Mouse (Mus musculus) adrenal gland, adult 2 months (tissue): ENCODE data around the gene Asic1. TPM values are rescaled to one million over a fixed set of nuclear protein-coding genes. Genes with fewer than 3 reads are reported as not detected.

Experiments
- polyA plus RNA-seq: library from polyadenylated mRNA; depleted of rRNA; stranded (reverse); fragments of >200 nt; gene quantifications from 2 replicates; pipeline ENCODE4 v1.2.3, GENCODE M21; 2012; rRNA removed
- total RNA-seq, 2 experiments: library from RNA; stranded (reverse); gene quantifications; 2 replicates each; pipeline ENCODE4 v1.2.3; 2021

Gene Asic1
- total and polyA plus RNA-seq, 3 experiments: 0.37 to 0.72 (median 0.59) TPM

Other genes with a start within 250 kb of the Asic1 start
- gene Nckap5l, start 212.6 kb upstream of the Asic1 start, total RNA-seq: 10 to 100 TPM; 16.8 to 20.4 TPM
- 35.2 and 43.9 TPM in 2 replicates for gene Nckap5l, start 212.6 kb upstream of the Asic1 start, polyA plus RNA-seq
- gene Bcdin3d, start 195.6 kb upstream of the Asic1 start, total RNA-seq: 1 to 10 TPM; 4.5 to 6.4 TPM
- 3.3 and 4.7 TPM in 2 replicates for gene Bcdin3d, start 195.6 kb upstream of the Asic1 start, polyA plus RNA-seq
- 10 to 100 TPM; 32.2 to 33.3 TPM for gene Faim2, start 142.2 kb upstream of the Asic1 start, total RNA-seq
- 8.8 and 14.3 TPM in 2 replicates for gene Faim2, start 142.2 kb upstream of the Asic1 start, polyA plus RNA-seq
- 1 to 10 TPM in 1 of 2 experiments, under 1 TPM in 1; 0.81 to 3.5 TPM for gene Aqp2, start 91.3 kb upstream of the Asic1 start, total RNA-seq
- 0.40 and 0.59 TPM in 2 replicates for gene Aqp2, start 91.3 kb upstream of the Asic1 start, polyA plus RNA-seq
- 1 to 10 TPM; 1.1 to 3.4 TPM for gene Aqp5, start 79.6 kb upstream of the Asic1 start, total RNA-seq
- gene Aqp5, start 79.6 kb upstream of the Asic1 start, polyA plus RNA-seq: 0.86 and 1.6 TPM in 2 replicates
- gene Aqp6, start 69.0 kb upstream of the Asic1 start, total RNA-seq: not detected
- gene Aqp6, start 69.0 kb upstream of the Asic1 start, polyA plus RNA-seq: not detected in 2 replicates
- 1 to 10 TPM; 2.8 to 3.7 TPM for gene Racgap1, start 18.7 kb upstream of the Asic1 start, total RNA-seq
- 2.6 and 2.7 TPM in 2 replicates for gene Racgap1, start 18.7 kb upstream of the Asic1 start, polyA plus RNA-seq
- gene Smarcd1, start 31.8 kb downstream of the Asic1 start, total RNA-seq: 10 to 100 TPM; 37.6 to 53.6 TPM
- gene Smarcd1, start 31.8 kb downstream of the Asic1 start, polyA plus RNA-seq: 74.6 and 76.9 TPM in 2 replicates
- gene Gm17349, start 35.1 kb downstream of the Asic1 start, total RNA-seq: 10 to 100 TPM; 22.1 to 33.4 TPM
- 111 and 156 TPM in 2 replicates for gene Gm17349, start 35.1 kb downstream of the Asic1 start, polyA plus RNA-seq
- gene Gpd1, start 47.1 kb downstream of the Asic1 start, total RNA-seq: 1,000 to 10,000 TPM; 1,060 to 1,239 TPM
- 708 and 828 TPM in 2 replicates for gene Gpd1, start 47.1 kb downstream of the Asic1 start, polyA plus RNA-seq
- 100 to 1,000 TPM; 202 to 243 TPM for gene Cox14, start 55.2 kb downstream of the Asic1 start, total RNA-seq
- gene Cox14, start 55.2 kb downstream of the Asic1 start, polyA plus RNA-seq: 685 and 754 TPM in 2 replicates
- 10 to 100 TPM; 46.4 to 54.6 TPM for gene Cers5, start 102.5 kb downstream of the Asic1 start, total RNA-seq
- gene Cers5, start 102.5 kb downstream of the Asic1 start, polyA plus RNA-seq: 26.1 and 32.6 TPM in 2 replicates
- 10 to 100 TPM; 35.3 to 50.0 TPM for gene Lima1, start 205.1 kb downstream of the Asic1 start, total RNA-seq
- 5.7 and 8.3 TPM in 2 replicates for gene Lima1, start 205.1 kb downstream of the Asic1 start, polyA plus RNA-seq